Mouse (Mus musculus) regulatory T cell (primary cell): Measurements from ENCODE around the gene Gm3618.
"Not testable (repeated sequence)": the region's sequence is repeated elsewhere in the genome, so short reads cannot be mapped to it uniquely, and the experiment has no call there.

ENCODE experiments used
- in situ Hi-C: fragments of 300-600 bp; cut with MboI, MseI; formaldehyde crosslinking; loops from one replicate; pipeline ENCODE4 v1.15.1; 2025; ENCODE audit warnings: high pct_unique_total_duplicates

Gene Gm3618

DNA sequence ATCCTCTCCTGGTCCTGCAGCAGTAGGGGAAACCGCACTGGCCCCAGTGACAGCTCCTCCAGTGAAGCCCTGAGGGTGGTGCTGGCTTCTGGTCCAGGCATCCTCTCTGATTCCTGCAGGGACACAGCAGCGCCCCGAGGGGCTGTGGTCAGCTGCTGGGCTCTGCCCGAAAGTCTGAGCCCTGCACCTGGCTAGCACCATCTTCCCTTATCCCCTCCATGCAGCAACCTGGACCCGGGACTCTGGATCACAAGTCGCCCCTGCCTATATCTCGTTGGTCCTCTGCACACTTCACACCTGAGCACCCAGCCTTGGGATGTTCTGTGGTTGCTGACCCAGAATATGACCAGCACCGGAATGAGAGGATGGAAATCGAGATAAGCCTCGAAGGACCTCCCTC, at the start of gene Gm3618:
TSS of gene Gm3618 (minus strand) at position 101 of the 400 bp plus-strand sequence.
- in situ Hi-C loops: not testable (repeated sequence)

DNA sequence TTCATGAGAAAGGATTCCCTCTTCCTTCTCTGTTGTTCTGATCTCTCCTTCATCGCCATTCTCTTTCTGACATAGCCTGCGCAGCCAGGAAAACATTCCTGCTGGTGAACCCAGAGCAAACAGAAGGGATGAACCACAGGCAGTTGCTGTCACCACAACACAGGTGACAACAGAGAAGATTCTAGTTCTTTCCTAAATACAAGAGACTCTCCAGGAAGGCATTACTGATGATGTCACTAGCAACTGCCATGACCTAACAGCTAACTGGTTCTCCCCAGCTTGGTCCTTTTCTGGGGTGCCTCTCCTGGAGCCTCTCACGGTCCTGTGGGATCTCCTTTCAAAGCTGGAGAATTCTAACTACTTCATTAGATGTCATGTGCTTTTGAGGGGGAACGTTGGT, 46.7 kb upstream of the Gm3618 start, which contains the start of gene Gm16440:
TSS of gene Gm16440 (minus strand) at position 101 of the 400 bp plus-strand sequence.
- in situ Hi-C loops: loop anchor here (25.0 kb wide), 2 partner anchors 1072 to 1503 kb away; partner anchors contain the start of genes Gm3278 and Gm3755

DNA sequence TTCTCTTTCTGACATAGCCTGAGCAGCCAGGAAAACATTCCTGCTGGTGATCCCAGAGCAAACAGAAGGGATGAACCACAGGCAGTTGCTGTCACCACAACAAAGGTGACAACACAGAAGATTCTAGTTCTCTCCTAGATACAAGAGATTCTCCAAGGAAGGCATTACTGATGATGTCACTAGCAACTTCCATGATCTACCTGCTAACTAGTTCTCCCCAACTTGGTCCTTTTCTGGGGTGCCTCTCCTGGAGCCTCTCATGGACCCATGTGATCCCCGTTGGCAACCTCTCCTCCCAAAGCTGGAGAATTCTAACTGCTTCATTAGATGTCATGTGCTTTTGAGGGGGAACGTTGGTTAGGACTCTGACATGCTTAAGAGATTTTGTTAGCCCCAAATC, 38.7 kb downstream of the Gm3618 start, which contains the start of gene Gm21103:
TSS of gene Gm21103 (minus strand) at position 101 of the 400 bp plus-strand sequence.
- in situ Hi-C loops: loop anchor here (25.0 kb wide), 1 partner anchor 333 kb away; no protein-coding TSS in a partner anchor

DNA sequence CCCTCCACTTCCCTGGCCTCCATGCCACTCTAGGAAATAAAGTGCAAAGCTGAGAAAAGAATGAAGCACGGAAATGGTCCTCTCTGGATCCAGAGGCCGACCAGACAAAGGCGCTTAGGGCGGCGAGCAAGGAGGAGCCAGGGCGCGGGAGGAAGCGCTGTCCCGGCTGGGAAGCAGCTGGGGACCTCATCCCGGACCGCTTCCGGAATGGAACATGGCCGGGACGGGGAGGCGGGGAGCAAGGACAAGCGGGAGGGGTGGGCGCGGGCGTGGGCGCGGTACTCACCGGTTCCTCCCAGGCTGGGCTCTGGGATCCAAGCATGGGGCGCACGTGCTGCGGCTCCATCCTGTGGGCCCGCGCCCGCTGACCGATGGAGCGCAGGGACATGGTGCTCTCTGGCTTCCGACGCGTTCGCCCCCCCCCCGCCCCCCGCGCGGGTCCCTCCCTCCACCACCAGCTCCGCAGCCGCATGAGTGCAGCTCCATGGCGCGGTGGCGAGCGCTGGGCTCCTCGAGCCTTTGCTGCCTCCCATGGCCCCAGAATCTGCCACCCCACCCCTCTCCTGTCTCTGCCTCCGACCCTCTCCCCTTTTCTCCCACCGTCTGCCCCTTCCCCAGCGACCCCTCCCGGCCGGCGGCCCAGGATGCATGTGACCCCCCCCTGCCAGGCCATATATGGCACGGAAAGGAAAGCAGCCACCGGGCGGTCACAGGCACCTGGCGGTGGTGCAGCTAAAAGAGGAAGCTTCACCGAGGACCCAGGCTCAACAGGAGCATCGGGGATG, 56.4 kb downstream of the Gm3618 start, which contains the start of gene Gm3411:
TSS of gene Gm3411 (minus strand) at position 320 of the 785 bp plus-strand sequence.
- in situ Hi-C loops: loop anchor here (25.0 kb wide), 2 partner anchors 1200 to 1425 kb away; partner anchors contain the start of genes Gm3264 and Gm3752
